Mouse (Mus musculus) limb, embryonic 10.5 days (tissue): Measurements from ENCODE around the gene Nav3. TPM values are rescaled to one million over a fixed set of nuclear protein-coding genes. Genes with fewer than 3 reads are reported as not detected.
A peak's percentile ranks its signal among the peaks of the same experiment; 100 is the strongest.

Experiments used
- DNase-seq: peaks from one replicate; pipeline ENCODE4 v3.0.0-alpha.2; 2017; ENCODE audit warnings: low spot score
- H3K27ac ChIP-seq: fragments of 300-500 bp; sonication (generic); 2 replicates; pipeline ENCODE4 v1.5.1; 2016; ENCODE audit warnings: mild to moderate bottlenecking
- H3K27me3 ChIP-seq: fragments of 300-500 bp; sonication (generic); 2 replicates; pipeline ENCODE4 v1.6.1; 2016; ENCODE audit warnings: low read depth, mild to moderate bottlenecking; ENCODE audit not compliant: poor library complexity, severe bottlenecking
- H3K36me3 ChIP-seq: fragments of 300-500 bp; sonication (generic); 2 replicates; pipeline ENCODE4 v1.6.1; 2016; ENCODE audit warnings: mild to moderate bottlenecking, moderate library complexity
- H3K4me1 ChIP-seq: fragments of 300-500 bp; sonication (generic); 2 replicates; pipeline ENCODE4 v1.6.1; 2016
- H3K4me3 ChIP-seq: fragments of 300-500 bp; sonication (generic); 2 replicates; pipeline ENCODE4 v1.5.1; 2016; ENCODE audit warnings: mild to moderate bottlenecking, moderate library complexity
- H3K9me3 ChIP-seq: fragments of 300-500 bp; sonication (generic); replicated peaks from 2 replicates; pipeline ENCODE4 v1.6.1; 2016; ENCODE audit warnings: mild to moderate bottlenecking
- WGBS: fragments of 180-500 bp; shearing (Covaris S2); methylation state at CpG from one replicate; pipeline ENCODE4 v1.1.7; 2016; 5-methylcytosine and 5-hydroxymethylcytosine counted together
- polyA plus RNA-seq: library from polyadenylated mRNA; unstranded; fragments of >200 nt; fragmentation: Nextera tagmentation; extraction: Ambion mirVana; gene quantifications from 2 replicates; pipeline ENCODE4 v1.2.1, GENCODE M21; 2016

Nav3 gene
- 0.93 and 1.2 TPM in 2 replicates for polyA plus RNA-seq

DNA sequence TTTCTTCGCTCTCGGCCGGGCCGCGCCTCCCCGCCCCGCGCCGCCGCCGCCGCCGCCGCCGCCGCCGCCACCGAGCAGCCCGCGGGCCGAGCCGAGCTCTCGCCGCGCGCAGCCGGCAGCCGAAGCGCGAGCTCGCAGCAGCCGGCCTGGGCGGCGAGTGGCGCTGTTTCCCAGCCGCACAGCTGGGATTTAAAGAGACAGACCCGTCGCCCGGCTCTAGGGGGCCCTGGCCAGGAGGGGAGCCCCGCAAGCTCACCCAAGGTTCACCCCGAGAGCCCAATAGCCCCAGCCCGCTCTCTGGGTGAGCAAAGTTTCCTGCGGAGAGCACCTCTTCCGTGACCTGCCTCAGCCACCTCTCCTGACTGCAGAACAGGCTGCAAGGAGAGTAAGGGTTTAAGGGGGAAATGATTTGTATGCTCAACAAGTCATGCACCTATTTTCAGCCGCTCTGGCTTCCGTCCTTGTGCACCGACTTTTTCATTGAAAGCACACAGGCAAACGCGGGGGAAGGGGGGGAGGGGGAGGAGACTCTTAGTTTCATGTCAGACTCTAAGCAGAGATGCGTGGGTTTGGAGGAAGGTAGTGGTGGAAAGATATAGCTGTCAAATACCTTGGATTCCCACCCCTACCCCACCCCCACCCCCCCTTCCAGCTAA, at the start of gene Nav3:
TSS of gene Nav3 (minus strand) at position 367 of the 656 bp plus-strand sequence.
- peak; percentile 81 for DNase-seq
- peaks cover 13% of the 10 kb centered on the region for H3K4me1 ChIP-seq
- H3K4me3 ChIP-seq: peak within 1 kb of the TSS; percentile 60
- H3K36me3 ChIP-seq: no peaks in the 10 kb centered on the region
- H3K27ac ChIP-seq: peak within 1 kb of the TSS; percentile 77
- 8% methylated on average over 36 of the region's 50 CpGs for WGBS
- no peaks in the 10 kb centered on the region for H3K9me3 ChIP-seq
- H3K27me3 ChIP-seq: peaks cover 39% of the 10 kb centered on the region

GRCm38 (mm10) chr10:110485306-110485705, 29.3 kb upstream of the Nav3 start:
- Histone ChIP-seq H3K4me1 (no peaks in the 10 kb centered on the region), H3K27me3 (no peaks in the 10 kb centered on the region), H3K9me3 (no peaks in the 10 kb centered on the region), H3K4me3 (no peak overlapping the region), H3K36me3 (no peaks in the 10 kb centered on the region), H3K27ac (no peak overlapping the region)
- WGBS: 94% methylated on average over 5 of the region's 5 CpGs
- DNase-seq: no peak

GRCm38 (mm10) chr10:110484822-110485221, 28.8 kb upstream of the Nav3 start:
- H3K9me3 ChIP-seq: no peaks in the 10 kb centered on the region
- H3K36me3 ChIP-seq: no peaks in the 10 kb centered on the region
- H3K27me3 ChIP-seq: no peaks in the 10 kb centered on the region
- no peak overlapping the region for H3K4me3 ChIP-seq
- 75% methylated on average over 8 of the region's 8 CpGs for WGBS
- H3K27ac ChIP-seq: no peak overlapping the region
- H3K4me1 ChIP-seq: no peaks in the 10 kb centered on the region
- DNase-seq: no peak

- 0 out of 2 replicates have a peak, but pooled peaks cover 3% of the 10 kb centered on the region for H3K4me1 ChIP-seq
- no peak overlapping the region for H3K4me3 ChIP-seq
- WGBS: 97% methylated on average over 3 of the region's 3 CpGs
- DNase-seq: no peak
- H3K36me3 ChIP-seq: no peaks in the 10 kb centered on the region
- H3K27ac ChIP-seq: no peak overlapping the region
- no peaks in the 10 kb centered on the region for H3K9me3 ChIP-seq
- no peaks in the 10 kb centered on the region for H3K27me3 ChIP-seq
Observed at GRCm38 (mm10) chr10:110479189-110479588, 23.2 kb upstream of the Nav3 start.

GRCm38 (mm10) chr10:110477689-110478314, 21.8 kb upstream of the Nav3 start:
- 87% methylated on average over 11 of the region's 11 CpGs for WGBS
- no peak overlapping the region for H3K4me3 ChIP-seq
- 0 out of 2 replicates have a peak, but pooled peaks cover 3% of the 10 kb centered on the region for H3K4me1 ChIP-seq
- no peaks in the 10 kb centered on the region for H3K27me3 ChIP-seq
- no peaks in the 10 kb centered on the region for H3K9me3 ChIP-seq
- no peaks in the 10 kb centered on the region for H3K36me3 ChIP-seq
- no peak for DNase-seq
- H3K27ac ChIP-seq: no peak overlapping the region

- H3K36me3 ChIP-seq: no peaks in the 10 kb centered on the region
- no peak for DNase-seq
- WGBS: 86% methylated on average over 1 of the region's 1 CpGs
Observed at GRCm38 (mm10) chr10:110474107-110474506, 18.1 kb upstream of the Nav3 start.

DNA sequence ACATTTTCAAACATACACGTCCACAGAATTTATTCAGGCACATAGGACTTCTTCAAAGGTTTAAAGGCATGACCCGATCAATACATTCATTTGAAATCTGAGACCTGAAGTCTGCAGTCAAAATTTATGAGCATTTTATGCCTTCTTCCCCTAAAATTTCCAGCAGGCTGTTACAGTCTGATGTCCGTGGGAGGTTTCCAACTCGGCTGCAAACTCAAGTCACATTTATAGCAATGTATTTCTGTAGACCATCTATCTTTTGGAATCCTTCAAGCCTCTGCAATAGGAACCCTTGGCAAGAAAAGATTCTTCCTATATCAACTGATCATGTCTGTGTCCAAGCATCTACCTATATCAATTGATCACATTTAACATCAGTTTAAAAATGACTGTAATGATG, 13.4 kb upstream of the Nav3 start:
- WGBS: 77% methylated on average over 4 of the region's 4 CpGs
- Histone ChIP-seq H3K36me3 (no peaks in the 10 kb centered on the region), H3K9me3 (no peaks in the 10 kb centered on the region), H3K4me3 (no peak overlapping the region), H3K27ac (no peak overlapping the region), H3K4me1 (no peaks in the 10 kb centered on the region; the same call in 1 of the 2 replicates), H3K27me3 (no peaks in the 10 kb centered on the region)
- DNase-seq: no peak

More at GRCm38 (mm10) chr10:110474107-110474506, 18.1 kb upstream of the Nav3 start:
- H3K4me1 ChIP-seq: peaks cover 3% of the 10 kb centered on the region; the same call in 1 of the 2 replicates
- no peak overlapping the region for H3K4me3 ChIP-seq
- no peaks in the 10 kb centered on the region for H3K27me3 ChIP-seq
- no peaks in the 10 kb centered on the region for H3K9me3 ChIP-seq
- no peak overlapping the region for H3K27ac ChIP-seq

DNA sequence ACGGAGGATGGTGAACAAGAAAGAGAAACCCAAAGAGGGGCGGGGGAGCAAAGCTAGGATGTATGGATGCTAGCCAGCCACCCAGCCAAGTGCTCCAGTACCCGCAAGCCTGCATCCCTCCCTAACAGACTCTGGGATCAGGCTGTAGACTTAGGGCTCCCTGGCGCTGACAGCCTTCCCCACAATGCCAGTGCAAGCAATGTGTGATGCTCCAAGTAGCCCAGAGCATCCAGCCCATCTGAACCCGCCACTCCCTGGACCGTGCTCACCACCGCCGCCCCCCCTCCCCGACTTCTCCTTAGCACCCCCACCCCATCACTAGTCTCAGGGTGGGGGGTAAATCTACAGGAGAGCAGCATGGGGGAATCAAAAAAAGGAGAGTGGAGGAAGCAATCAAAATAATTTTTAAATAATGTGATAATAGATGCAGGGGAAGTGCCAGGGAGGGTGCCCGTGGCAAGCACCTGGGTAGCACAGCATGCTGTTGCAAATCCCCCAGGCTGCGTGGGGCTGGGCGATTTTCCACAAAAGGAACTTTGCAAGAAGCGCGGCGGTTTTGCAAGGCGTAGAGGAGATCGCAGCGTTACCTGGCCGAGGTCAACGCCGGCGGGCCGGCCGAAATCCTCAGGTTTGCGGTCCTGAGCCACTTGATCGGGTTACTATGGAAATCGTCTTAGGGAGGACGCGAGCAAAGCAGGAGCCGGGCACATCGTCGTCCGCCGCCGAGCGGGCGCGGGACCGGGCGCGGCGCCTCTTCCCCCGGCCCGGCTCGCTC, 754 bp downstream of the Nav3 start:
- Histone ChIP-seq H3K4me3 (peak overlapping the region; percentile 60), H3K36me3 (no peaks in the 10 kb centered on the region), H3K27me3 (peaks cover 39% of the 10 kb centered on the region), H3K9me3 (no peaks in the 10 kb centered on the region), H3K4me1 (peaks cover 13% of the 10 kb centered on the region), H3K27ac (peak overlapping the region; percentile 77)
- WGBS: under 1% methylated on average over 43 of the region's 45 CpGs
- peak; percentile 68 for DNase-seq

DNA sequence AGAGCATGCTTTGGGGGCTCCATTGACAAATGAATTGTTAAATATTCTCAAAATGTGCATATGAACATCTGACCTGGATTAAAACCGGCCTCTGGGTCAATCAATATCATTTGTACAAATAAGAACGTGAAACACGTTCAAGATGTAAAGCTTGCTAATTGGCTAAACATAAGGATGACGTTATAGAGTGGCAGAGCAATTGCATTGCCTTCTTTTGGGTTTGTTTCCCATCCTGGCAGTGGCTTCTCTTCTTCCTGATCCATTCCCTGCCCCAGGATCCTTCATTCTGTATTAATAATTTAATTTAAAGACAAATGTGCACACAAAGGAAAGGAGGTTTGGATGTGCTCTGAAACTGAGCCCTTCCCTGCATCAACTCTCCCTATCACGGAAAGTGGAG, 2.4 kb downstream of the Nav3 start:
- Histone ChIP-seq H3K27ac (no peak overlapping the region), H3K4me1 (peaks cover 13% of the 10 kb centered on the region), H3K9me3 (no peaks in the 10 kb centered on the region), H3K4me3 (no peak overlapping the region), H3K36me3 (no peaks in the 10 kb centered on the region), H3K27me3 (peaks cover 39% of the 10 kb centered on the region)
- no peak for DNase-seq
- WGBS: 58% methylated on average over 5 of the region's 5 CpGs

GRCm38 (mm10) chr10:110440396-110440795, 15.6 kb downstream of the Nav3 start:
- H3K4me1 ChIP-seq: no peaks in the 10 kb centered on the region
- no peak overlapping the region for H3K4me3 ChIP-seq
- WGBS: 87% methylated on average over 2 of the region's 2 CpGs
- H3K27ac ChIP-seq: no peak overlapping the region
- H3K9me3 ChIP-seq: no peaks in the 10 kb centered on the region
- no peaks in the 10 kb centered on the region for H3K36me3 ChIP-seq
- DNase-seq: no peak
- H3K27me3 ChIP-seq: no peaks in the 10 kb centered on the region

DNA sequence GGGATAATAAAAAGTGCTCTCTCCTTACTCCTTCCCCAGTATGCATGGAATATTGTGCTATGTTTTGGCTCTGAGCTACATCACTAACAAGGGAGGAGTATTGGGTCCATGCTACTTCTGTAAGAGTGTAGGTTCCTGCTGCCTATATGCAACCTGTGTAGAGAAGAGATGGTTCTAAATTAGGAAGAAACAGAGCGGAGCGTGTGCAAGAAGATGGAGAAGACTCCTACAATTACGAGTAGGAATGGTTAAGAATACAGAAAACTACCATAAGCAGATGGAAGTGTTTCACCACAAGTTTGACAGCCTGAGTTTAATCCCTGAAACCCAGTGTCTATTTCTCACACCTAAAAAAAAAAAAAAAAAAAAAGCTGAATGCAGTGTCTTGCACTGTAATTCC, 24.9 kb downstream of the Nav3 start:
- Histone ChIP-seq H3K27me3 (no peaks in the 10 kb centered on the region), H3K4me1 (no peaks in the 10 kb centered on the region), H3K36me3 (no peaks in the 10 kb centered on the region), H3K27ac (no peak overlapping the region), H3K4me3 (no peak overlapping the region), H3K9me3 (no peaks in the 10 kb centered on the region)
- DNase-seq: no peak
- 90% methylated on average over 3 of the region's 3 CpGs for WGBS

GRCm38 (mm10) chr10:110429578-110429977, 26.4 kb downstream of the Nav3 start:
- Histone ChIP-seq H3K4me3 (no peak overlapping the region), H3K9me3 (no peaks in the 10 kb centered on the region), H3K36me3 (no peaks in the 10 kb centered on the region), H3K4me1 (no peaks in the 10 kb centered on the region), H3K27ac (no peak overlapping the region), H3K27me3 (no peaks in the 10 kb centered on the region)
- no peak for DNase-seq
- 71% methylated on average over 6 of the region's 6 CpGs for WGBS

GRCm38 (mm10) chr10:110429052-110429451, 27.0 kb downstream of the Nav3 start:
- H3K27ac ChIP-seq: no peak overlapping the region

More at GRCm38 (mm10) chr10:110429052-110429451, 27.0 kb downstream of the Nav3 start:
- H3K4me3 ChIP-seq: no peak overlapping the region
- no peaks in the 10 kb centered on the region for H3K4me1 ChIP-seq
- H3K36me3 ChIP-seq: no peaks in the 10 kb centered on the region
- H3K9me3 ChIP-seq: no peaks in the 10 kb centered on the region
- no peaks in the 10 kb centered on the region for H3K27me3 ChIP-seq
- no peak for DNase-seq
- 89% methylated on average over 2 of the region's 2 CpGs for WGBS
